Mouse (Mus musculus): ENCODE data around the gene Gm9573. TPM values are rescaled to one million over a fixed set of nuclear protein-coding genes. Genes with fewer than 3 reads are reported as not detected.
A peak's percentile ranks its signal among the peaks of the same experiment; 100 is the strongest.

Gene Gm9573
- polyA plus RNA-seq, 1 experiment from 2014 or later: not detected

DNA sequence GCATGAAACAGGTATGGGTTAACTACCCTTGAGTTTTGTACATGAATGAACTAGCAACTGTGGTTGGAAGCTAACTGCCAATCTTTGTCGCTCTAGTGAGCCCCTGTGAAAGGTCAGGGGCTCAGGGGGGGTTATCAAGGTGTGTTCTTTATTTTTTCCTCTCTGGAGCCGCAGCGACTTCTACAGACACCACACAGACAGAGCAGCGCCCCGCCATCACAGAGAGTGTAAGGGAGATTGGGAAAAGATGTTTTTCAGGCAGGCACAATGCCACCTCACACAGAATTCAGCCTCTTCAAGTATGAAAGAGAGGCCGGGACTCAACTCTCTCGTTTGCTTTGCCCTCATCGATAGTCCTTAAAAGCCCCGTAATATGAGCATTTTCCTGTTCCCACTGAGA lies 34.3 kb downstream of the Gm9573 start:
- 87% methylated on average over 9 of the region's 9 CpGs for WGBS
- Histone ChIP-seq H3K36me3 (no peaks in the 10 kb centered on the region), H3K27ac (replicated peaks) (no peak overlapping the region), H3K9me3 (replicated peaks) (no peaks in the 10 kb centered on the region), H3K4me2 (no peak overlapping the region), H3K9ac (replicated peaks) (no peak overlapping the region), H3K4me3 (replicated peaks) (no peak overlapping the region), H3K27me3 (replicated peaks) (no peaks in the 10 kb centered on the region), H3K4me1 (peaks cover 7% of the 10 kb centered on the region; the same call in 1 of the 2 replicates)
- ATAC-seq (ENCODE audit: low FRiP score): no peak

DNA sequence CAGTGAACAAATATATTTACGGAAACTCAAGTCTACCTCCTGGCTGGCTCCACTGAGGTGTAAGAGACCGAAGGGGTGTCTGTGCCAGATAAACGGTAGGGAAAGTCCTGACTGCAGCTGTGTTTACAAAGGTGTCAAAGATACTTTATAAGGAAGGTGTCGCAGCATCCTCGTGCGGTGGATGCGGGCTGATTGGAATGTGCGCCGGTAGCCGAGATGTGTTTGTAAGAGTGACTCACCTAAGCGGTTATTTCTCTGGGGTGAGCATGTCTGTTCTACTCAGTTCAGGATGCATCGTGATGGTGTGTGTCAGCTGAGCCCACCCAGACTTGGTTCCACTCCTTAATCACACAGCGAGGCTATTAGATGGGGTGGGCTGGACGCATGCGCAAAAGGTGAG lies 34.7 kb downstream of the Gm9573 start:
- H3K4me2 ChIP-seq: no peak overlapping the region
- no peaks in the 10 kb centered on the region for H3K9me3 ChIP-seq (replicated peaks)
- no peak overlapping the region for H3K27ac ChIP-seq (replicated peaks)
- no peak overlapping the region for H3K9ac ChIP-seq (replicated peaks)
- peaks cover 7% of the 10 kb centered on the region; the same call in 1 of the 2 replicates for H3K4me1 ChIP-seq
- no peak for ATAC-seq (ENCODE audit: low FRiP score)
- WGBS: 94% methylated on average over 15 of the region's 15 CpGs
- H3K36me3 ChIP-seq: no peaks in the 10 kb centered on the region
- no peaks in the 10 kb centered on the region for H3K27me3 ChIP-seq (replicated peaks)
- H3K4me3 ChIP-seq (replicated peaks): no peak overlapping the region

DNA sequence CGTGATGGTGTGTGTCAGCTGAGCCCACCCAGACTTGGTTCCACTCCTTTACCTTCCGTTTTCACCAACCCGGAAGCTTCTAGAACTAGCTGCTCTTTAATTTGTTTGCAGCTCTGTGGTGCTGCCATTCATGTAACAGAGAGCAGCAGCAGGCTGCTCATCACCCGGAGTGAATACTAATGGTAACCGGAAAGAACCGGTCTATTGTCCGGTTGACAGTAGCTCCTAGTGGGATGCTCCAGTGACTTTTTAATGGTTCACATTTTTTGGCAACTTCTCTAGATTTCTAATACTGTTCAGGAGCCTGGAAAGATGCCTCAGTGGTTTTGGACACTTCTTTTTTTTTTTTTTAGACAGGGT lies 35.2 kb downstream of the Gm9573 start:
- peak; percentile 63 for ATAC-seq (ENCODE audit: low FRiP score)
- no peaks in the 10 kb centered on the region for H3K9me3 ChIP-seq (replicated peaks)
- 51% methylated on average over 7 of the region's 7 CpGs for WGBS
- peaks cover 7% of the 10 kb centered on the region; the same call in 1 of the 2 replicates for H3K4me1 ChIP-seq
- H3K9ac ChIP-seq (replicated peaks): no peak overlapping the region
- H3K4me3 ChIP-seq (replicated peaks): no peak overlapping the region
- H3K27ac ChIP-seq (replicated peaks): peak overlapping the region; percentile 56
- H3K27me3 ChIP-seq (replicated peaks): no peaks in the 10 kb centered on the region
- H3K36me3 ChIP-seq: no peaks in the 10 kb centered on the region
- peak overlapping the region; percentile 34 for H3K4me2 ChIP-seq

DNA sequence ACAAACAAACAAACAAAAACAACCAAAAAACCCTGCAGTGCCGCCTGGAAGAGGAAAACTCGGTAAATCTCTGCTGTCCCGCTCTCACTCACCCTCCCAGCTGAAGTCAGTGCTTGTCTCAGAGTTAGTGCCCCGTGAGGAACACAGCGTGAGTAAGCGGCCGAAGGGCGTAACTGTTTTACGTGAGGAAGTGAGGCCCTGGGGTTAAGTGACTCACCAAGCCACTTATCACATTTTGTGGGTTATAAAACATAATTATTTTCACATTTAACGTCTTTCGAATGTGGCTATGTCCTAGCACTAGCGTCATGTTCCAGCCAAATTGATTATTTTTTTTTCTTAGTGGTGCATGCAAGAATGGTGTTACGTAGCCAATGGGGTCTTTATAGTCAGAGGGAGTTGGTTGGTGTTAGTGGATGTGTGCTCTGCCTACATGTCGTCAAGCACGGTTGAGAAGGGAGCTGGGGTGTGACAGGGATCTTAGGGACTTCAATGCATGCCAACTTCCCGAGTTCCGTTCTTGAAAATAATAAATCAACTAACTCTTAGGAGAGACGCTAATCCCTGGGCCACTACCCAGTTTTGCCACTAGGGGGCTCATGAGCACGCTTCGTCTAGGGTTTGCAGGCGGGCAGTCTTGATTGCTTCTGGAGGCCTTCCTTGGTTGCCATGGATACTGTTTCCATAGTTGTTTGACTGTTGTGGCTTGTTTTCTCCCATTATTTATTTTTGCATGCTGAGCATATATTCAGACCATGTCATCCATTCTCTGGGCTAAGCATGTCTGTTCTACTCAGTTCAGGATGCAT lies 35.8 kb downstream of the Gm9573 start:
- Histone ChIP-seq H3K4me2 (peak overlapping the region; percentile 34), H3K27ac (replicated peaks) (peak overlapping the region; percentile 56), H3K4me3 (replicated peaks) (no peak overlapping the region), H3K36me3 (no peaks in the 10 kb centered on the region), H3K27me3 (replicated peaks) (no peaks in the 10 kb centered on the region), H3K4me1 (peaks cover 7% of the 10 kb centered on the region; the same call in 1 of the 2 replicates), H3K9me3 (replicated peaks) (no peaks in the 10 kb centered on the region), H3K9ac (replicated peaks) (no peak overlapping the region)
- peak; percentile 89 for ATAC-seq (ENCODE audit: low FRiP score)
- WGBS: 44% methylated on average over 21 of the region's 21 CpGs

DNA sequence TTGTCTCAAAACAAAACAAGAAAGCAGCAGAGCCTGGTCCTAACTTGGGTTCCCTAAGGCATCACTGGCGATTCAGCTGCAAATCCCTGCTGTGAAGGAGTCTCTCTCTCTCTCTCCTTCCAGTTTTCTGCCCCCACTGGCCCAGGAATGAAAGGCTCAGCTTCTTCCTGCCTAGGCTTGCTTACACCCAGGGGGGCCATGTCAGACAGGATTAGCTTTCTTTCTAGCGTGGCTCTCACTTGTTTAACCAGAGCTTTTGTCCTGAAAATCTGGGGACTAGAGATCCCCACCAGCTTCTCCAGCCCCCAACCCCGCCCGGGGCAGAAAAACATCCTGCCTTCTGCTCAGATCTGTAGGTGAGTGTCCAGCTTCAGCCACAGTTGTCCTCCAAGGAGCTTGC lies 38.0 kb downstream of the Gm9573 start:
- H3K9ac ChIP-seq (replicated peaks): no peak overlapping the region
- peaks cover 13% of the 10 kb centered on the region; the same call in 1 of the 2 replicates for H3K4me1 ChIP-seq
- no peak overlapping the region for H3K4me2 ChIP-seq
- H3K4me3 ChIP-seq (replicated peaks): no peak overlapping the region
- H3K36me3 ChIP-seq: no peaks in the 10 kb centered on the region
- H3K27me3 ChIP-seq (replicated peaks): no peaks in the 10 kb centered on the region
- no peak overlapping the region for H3K27ac ChIP-seq (replicated peaks)
- no peaks in the 10 kb centered on the region for H3K9me3 ChIP-seq (replicated peaks)
- WGBS: 44% methylated on average over 4 of the region's 4 CpGs
- no peak for ATAC-seq (ENCODE audit: low FRiP score)

DNA sequence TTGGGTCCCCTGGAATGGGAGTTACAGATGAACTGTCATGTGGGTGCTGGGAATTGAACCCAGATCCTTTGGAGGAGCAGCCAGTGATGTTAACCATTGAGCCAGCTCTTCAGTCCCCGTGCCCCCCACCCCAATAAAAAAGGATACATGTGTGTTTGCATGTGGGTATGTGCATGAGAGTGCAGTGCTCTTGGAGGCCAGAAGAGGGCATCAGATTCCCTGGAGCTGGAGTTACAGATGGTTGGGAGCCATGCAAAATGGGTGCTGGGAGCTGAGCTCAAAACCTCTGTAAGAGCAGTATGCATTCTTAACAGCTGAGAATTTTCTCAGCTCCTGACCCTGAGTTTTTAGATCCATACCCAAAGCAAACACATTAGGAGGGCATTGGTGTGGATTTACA lies 39.1 kb downstream of the Gm9573 start:
- H3K9me3 ChIP-seq (replicated peaks): no peaks in the 10 kb centered on the region
- no peak overlapping the region for H3K27ac ChIP-seq (replicated peaks)
- ATAC-seq (ENCODE audit: low FRiP score): no peak
- H3K4me3 ChIP-seq (replicated peaks): no peak overlapping the region
- no peaks in the 10 kb centered on the region for H3K36me3 ChIP-seq
- 63% methylated on average over 1 of the region's 1 CpGs for WGBS
- no peak overlapping the region for H3K9ac ChIP-seq (replicated peaks)
- no peak overlapping the region for H3K4me2 ChIP-seq
- H3K27me3 ChIP-seq (replicated peaks): no peaks in the 10 kb centered on the region
- H3K4me1 ChIP-seq: peaks cover 13% of the 10 kb centered on the region; the same call in 1 of the 2 replicates

DNA sequence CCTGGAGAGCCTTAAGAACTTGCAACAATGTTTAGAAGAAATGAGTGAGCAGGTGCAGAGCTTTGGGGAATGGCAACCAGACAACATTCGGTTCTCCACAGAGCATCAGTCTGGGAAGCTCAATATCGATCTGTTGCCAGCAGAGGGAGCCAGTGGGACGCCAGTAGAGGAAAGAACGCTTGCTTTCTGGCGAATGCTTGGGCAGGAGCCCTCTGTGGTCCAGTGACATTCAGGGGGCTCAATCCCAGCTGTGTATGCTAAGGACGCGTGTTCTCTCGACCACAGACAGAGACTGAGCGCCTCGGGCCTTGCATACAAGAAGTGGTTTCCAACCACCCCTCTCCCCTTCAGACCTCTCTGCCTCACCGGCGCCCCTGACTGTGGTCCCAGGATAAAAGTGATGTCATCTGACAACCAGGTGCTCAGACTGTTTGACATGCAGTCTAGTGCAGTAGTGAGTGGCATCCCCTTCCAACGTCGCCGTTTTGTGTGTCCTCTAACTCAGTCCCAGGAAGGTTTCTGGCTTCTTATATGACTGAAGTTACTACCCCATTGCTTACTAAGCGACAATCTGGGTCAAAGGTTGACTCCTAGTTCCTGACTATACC lies 42.0 kb downstream of the Gm9573 start:
- ATAC-seq (ENCODE audit: low FRiP score): peak; percentile 69
- Histone ChIP-seq H3K9ac (replicated peaks) (no peak overlapping the region), H3K9me3 (replicated peaks) (no peaks in the 10 kb centered on the region), H3K4me3 (replicated peaks) (0 out of 2 replicates have a peak overlapping the region, but pooled peaks have one; percentile 19), H3K4me2 (peak overlapping the region; percentile 54), H3K36me3 (no peaks in the 10 kb centered on the region), H3K27me3 (replicated peaks) (no peaks in the 10 kb centered on the region), H3K27ac (replicated peaks) (no peak overlapping the region), H3K4me1 (peaks cover 7% of the 10 kb centered on the region; the same call in 1 of the 2 replicates)
- WGBS: 20% methylated on average over 16 of the region's 16 CpGs

DNA sequence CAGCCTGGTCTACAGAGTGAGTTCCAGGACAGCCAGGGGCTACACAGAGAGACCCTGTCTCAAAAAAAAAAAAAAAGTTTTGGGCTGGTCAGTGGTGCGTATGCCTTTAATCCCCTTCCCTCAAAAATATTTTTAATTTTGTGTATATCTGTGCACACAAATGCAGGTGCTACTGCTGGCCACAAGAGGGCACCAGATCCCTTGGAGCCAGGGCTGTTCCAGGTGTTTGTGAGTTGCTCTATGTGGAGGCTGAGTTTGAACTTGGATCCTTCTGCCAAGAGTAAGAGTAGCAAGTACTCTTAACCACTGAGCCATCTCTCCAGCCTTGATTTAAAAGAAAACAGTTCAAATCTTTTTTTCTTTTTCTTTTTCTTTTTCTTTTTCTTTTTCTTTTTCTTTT lies 43.5 kb downstream of the Gm9573 start:
- 89% methylated on average over 1 of the region's 1 CpGs for WGBS
- no peaks in the 10 kb centered on the region for H3K27me3 ChIP-seq (replicated peaks)

DNA sequence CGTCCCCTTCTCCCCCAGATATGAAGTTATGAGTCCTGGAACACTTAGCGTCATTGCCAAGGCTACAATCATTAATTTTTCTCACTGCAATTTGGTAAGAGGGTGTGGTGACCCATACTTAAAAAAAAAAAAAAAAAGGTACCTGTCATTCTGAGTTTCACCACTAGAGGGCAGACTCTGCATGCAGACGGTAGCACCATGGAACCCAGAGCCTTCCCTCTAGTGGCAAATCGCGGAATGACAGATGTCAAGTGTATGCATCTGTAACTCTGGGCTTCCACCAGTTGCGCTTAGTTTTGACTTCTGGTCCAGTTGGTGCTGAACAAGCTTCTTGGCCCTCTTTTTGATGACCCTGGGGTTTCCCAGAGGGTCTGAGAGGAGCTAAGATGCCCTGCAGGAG lies 48.2 kb downstream of the Gm9573 start:
- H3K9me3 ChIP-seq (replicated peaks): no peaks in the 10 kb centered on the region
- no peaks in the 10 kb centered on the region for H3K4me1 ChIP-seq
- H3K27me3 ChIP-seq (replicated peaks): no peaks in the 10 kb centered on the region
- H3K36me3 ChIP-seq: no peaks in the 10 kb centered on the region
- no peak overlapping the region for H3K9ac ChIP-seq (replicated peaks)
- H3K27ac ChIP-seq (replicated peaks): no peak overlapping the region
- ATAC-seq (ENCODE audit: low FRiP score): no peak
- 22% methylated on average over 6 of the region's 6 CpGs for WGBS
- no peak overlapping the region for H3K4me2 ChIP-seq
- no peak overlapping the region for H3K4me3 ChIP-seq (replicated peaks)

More for the DNA sequence above, 43.5 kb downstream of the Gm9573 start:
- ATAC-seq (ENCODE audit: low FRiP score): no peak
- H3K9ac ChIP-seq (replicated peaks): no peak overlapping the region
- peaks cover 7% of the 10 kb centered on the region; the same call in 1 of the 2 replicates for H3K4me1 ChIP-seq
- H3K4me3 ChIP-seq (replicated peaks): no peak overlapping the region
- H3K27ac ChIP-seq (replicated peaks): no peak overlapping the region
- H3K36me3 ChIP-seq: no peaks in the 10 kb centered on the region
- H3K4me2 ChIP-seq: no peak overlapping the region
- no peaks in the 10 kb centered on the region for H3K9me3 ChIP-seq (replicated peaks)

DNA sequence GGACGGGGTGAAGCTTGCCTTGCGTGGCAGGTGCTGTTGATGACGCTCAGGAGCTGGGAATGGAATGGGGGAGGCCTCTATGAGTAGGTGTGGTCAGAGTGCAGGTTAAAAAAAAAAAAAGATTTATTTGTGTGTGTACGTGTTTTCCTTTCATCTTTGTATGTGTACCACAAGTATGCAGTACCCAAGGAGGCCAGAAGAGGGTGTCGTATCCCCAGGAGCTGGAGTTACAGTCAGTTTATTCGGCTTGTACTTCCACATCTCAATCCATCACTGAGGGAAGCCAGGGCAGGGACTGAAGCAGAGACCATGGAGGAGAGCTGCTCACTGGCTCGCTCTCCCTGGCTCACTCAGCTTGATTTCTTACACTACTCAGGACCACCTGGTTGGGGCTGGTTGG lies 55.0 kb downstream of the Gm9573 start:
- no peak for ATAC-seq (ENCODE audit: low FRiP score)
- no peak overlapping the region for H3K4me3 ChIP-seq (replicated peaks)
- no peak overlapping the region for H3K4me2 ChIP-seq
- H3K36me3 ChIP-seq: no peaks in the 10 kb centered on the region
- H3K4me1 ChIP-seq: peaks cover 13% of the 10 kb centered on the region
- peaks cover 13% of the 10 kb centered on the region for H3K27me3 ChIP-seq (replicated peaks)
- H3K27ac ChIP-seq (replicated peaks): no peak overlapping the region
- WGBS: 95% methylated on average over 7 of the region's 7 CpGs
- H3K9me3 ChIP-seq (replicated peaks): no peaks in the 10 kb centered on the region
- no peak overlapping the region for H3K9ac ChIP-seq (replicated peaks)

DNA sequence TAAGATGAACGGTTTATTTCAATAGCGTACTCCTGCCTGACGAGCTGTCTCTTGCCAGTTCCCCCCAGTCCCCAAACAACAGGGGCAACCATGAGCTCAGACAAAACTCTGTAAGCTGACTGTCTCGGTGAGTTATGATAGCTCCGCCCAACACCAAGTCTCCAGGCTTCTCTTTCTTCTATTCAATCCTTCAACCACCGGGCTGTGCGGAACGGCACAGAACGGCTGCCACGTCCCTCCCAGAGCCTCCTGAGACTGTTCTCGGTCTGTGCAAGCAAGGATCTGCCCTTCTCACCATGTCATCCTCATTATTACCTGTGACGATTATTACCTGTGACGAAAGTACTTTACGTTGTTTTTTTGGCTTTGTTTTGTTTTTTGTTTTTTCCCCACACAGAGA lies 55.6 kb downstream of the Gm9573 start:
- no peak for ATAC-seq (ENCODE audit: low FRiP score)
- Histone ChIP-seq H3K27ac (replicated peaks) (no peak overlapping the region), H3K4me3 (replicated peaks) (no peak overlapping the region), H3K36me3 (no peaks in the 10 kb centered on the region), H3K27me3 (replicated peaks) (peaks cover 13% of the 10 kb centered on the region), H3K4me2 (no peak overlapping the region), H3K9me3 (replicated peaks) (no peaks in the 10 kb centered on the region), H3K9ac (replicated peaks) (no peak overlapping the region), H3K4me1 (peaks cover 13% of the 10 kb centered on the region)
- WGBS: 33% methylated on average over 14 of the region's 14 CpGs

All from neural tube, embryonic 15.5 days (tissue).